Mouse (Mus musculus) c-Kit-positive CD71-negative TER-119-negative erythroid progenitor cells, embryonic 14.5 days (primary cell): ENCODE measurements around the gene Adipoq.
"Not testable (repeated sequence)": the region's sequence is repeated elsewhere in the genome, so short reads cannot be mapped to it uniquely, and the experiment has no call there.

Experiments
- DNase-seq: peaks from one replicate; pipeline ENCODE4 v3.0.0-alpha.2; 2013; ENCODE audit warnings: low read depth

The Adipoq gene

DNA sequence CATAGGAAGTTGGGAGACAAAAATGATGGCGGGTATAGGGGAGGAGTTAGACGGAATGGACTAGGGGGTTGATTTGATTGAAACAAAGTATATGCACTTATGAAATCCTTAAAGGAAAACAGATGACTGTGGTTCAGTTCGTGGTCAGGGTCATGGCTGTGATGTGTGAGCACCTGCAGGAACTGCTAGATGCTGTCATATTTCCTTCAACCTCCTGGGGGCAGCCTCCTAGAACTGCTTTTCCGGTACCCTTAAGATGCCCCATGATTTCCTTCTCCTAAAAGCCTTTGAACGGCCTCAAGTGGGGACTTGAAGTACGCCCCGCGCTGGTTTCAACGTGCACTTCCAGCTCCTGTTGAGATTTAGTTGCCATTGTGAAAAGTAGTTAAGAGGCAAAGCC lies 19.1 kb downstream of the Adipoq start:
- no peak for DNase-seq

GRCm38 (mm10) chr16:23166646-23167045 lies 20.3 kb downstream of the Adipoq start:
- DNase-seq = no peak

GRCm38 (mm10) chr16:23167079-23167478 lies 20.7 kb downstream of the Adipoq start:
- DNase-seq = no peak

GRCm38 (mm10) chr16:23170813-23171212 lies 24.5 kb downstream of the Adipoq start:
- DNase-seq = no peak

DNA sequence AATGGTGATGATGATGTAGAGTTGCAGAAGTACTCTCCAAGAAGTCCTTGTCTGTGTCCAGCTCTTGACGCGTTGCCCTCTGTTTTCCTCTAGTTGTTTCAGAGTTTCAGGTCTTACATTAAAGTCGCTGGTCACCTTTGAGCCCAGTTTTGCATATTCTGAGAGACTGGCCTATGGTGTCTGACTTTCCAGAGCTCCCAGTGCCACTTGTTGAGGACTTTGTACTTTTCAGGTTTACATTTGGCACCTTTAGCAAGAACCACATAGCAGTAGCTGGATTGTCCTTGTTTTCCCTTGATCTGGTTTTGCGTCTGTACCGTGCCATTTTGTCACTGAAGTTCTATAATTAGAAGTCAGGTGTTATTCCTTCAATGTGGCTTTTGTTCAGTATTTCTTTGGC lies 27.6 kb downstream of the Adipoq start:
- no peak for DNase-seq

- DNase-seq = no peak
Observed at GRCm38 (mm10) chr16:23174855-23175254, 28.5 kb downstream of the Adipoq start.

DNA sequence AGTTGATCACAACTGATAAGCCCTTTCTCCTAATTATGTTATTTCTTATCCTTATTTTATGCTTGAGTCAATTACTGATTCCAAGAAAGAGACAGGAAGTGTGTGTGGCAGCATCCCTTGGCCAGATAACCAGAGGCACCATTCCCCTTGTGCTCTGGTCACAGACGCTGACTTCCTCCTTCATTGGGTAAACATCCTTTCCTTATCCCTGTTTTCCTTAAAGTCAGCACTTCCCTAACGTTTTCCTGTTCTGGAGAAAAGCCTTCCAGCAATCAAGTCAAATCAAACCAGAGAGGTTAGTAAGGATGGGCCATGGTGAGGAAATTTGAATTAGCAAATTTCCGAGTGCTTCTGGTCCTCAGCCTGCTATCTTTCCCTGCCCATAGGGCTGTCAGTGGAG lies 29.6 kb downstream of the Adipoq start:
- no peak for DNase-seq

- DNase-seq = no peak
Observed at GRCm38 (mm10) chr16:23177856-23178255, 31.5 kb downstream of the Adipoq start.

GRCm38 (mm10) chr16:23178796-23179195 lies 32.5 kb downstream of the Adipoq start:
- DNase-seq = no peak

GRCm38 (mm10) chr16:23179436-23179835 lies 33.1 kb downstream of the Adipoq start:
- DNase-seq = not testable (repeated sequence)

GRCm38 (mm10) chr16:23181054-23181453 lies 34.7 kb downstream of the Adipoq start:
- no peak for DNase-seq

DNA sequence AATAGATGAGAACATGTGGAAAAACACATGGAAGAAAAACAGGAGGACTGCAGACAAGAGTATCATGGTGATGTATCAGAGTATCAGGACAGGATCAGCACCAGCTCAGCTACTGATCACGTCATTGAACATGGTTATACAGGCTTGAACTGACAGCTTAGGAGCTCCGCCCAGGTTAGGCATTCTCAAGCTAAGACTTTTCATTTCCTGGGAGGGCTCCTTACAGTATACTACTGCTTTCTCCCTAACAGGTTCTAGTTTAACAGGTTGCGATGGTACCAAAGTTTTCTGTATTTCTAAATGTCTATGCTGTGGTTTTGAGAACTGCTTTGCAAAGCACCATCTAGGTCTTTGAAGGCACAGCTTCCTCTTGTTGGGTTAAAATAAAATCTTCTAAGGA lies 35.2 kb downstream of the Adipoq start:
- no peak for DNase-seq

GRCm38 (mm10) chr16:23181942-23182597 lies 35.7 kb downstream of the Adipoq start:
- no peak for DNase-seq

- DNase-seq = no peak
Observed at GRCm38 (mm10) chr16:23185824-23186223, 39.5 kb downstream of the Adipoq start.

GRCm38 (mm10) chr16:23186418-23186817 lies 40.1 kb downstream of the Adipoq start:
- no peak for DNase-seq

DNA sequence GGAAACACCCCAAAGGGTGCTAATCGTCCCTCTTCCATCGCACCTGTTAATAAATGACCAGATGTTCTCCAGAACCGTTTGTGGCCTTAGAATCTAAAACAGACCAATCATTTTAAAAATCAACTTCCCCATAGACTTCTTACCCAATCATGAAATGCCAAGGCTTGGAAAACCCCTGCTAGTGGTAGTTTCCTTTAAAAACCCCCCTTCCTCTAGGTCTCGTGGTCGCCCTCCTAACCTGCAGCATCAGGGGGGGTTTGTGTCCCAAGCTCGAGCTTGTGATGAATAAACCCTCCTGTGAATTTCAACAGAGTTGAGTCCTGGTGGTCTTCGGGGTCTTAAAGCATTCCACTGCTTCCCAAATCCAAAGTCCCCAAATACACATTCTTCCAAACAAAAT lies 41.6 kb downstream of the Adipoq start:
- no peak for DNase-seq

- no peak for DNase-seq
Observed at GRCm38 (mm10) chr16:23189612-23190011, 43.3 kb downstream of the Adipoq start.

DNA sequence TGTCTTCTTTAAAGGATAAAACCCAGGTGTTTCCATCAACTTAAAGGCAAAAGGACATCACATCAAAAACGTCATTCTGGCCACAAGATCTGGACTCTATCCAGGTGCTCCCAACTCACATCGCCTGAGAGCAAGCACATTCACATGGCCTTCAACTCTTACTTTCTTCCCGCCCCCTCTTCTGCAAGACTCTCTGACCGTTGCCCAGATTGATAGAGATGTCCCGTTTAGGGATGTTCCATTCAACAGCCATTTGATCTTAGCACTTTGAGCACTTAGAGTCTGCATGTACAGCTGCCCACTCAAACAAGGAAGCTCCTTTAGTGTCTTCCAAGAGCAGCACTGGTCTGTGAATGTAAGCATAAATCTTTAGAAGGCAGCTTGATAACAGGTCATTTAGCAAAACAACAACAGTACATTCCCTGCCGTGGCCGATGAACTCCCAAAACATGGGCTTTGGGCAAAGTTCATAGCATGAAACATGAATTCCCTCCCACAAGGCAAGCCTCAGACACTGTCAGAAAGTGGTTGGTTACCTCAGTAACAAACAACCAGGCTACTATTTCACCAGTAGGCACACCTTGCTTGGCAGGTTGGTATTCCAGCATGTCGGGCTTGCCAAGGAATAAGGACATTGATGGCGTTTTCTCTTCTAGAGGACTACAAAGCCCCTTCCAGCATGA lies 45.4 kb downstream of the Adipoq start:
- no peak for DNase-seq

GRCm38 (mm10) chr16:23195618-23196017 lies 49.3 kb downstream of the Adipoq start:
- DNase-seq = no peak

- no peak for DNase-seq
Observed at GRCm38 (mm10) chr16:23196296-23196695, 50.0 kb downstream of the Adipoq start.

DNA sequence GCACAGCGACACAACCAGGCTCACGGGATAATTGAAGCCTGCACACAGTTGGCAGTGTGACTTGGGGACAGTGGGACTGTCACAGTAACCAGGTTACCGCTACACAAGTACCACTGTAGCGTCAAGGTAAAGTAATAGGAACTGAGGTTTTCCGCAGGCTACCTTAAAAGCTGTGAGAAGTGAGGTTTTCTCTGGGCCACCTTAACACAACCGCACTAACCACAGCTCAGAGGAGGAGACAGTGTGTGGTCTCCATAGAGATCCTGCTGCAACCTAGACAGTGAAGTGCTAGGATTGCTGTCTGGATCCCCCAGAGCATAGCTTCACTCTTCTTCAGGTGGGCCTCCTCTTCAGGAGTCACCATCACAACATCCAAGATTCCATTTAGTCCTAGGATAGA lies 50.5 kb downstream of the Adipoq start:
- DNase-seq = no peak

GRCm38 (mm10) chr16:23201498-23201897 lies 55.2 kb downstream of the Adipoq start:
- no peak for DNase-seq
